In genomic region chr1:132075576-132075975, GRCm38 (mm10) we compare ENCODE assay signal across 22 mouse cellular contexts. TPM values are rescaled to one million over a fixed set of nuclear protein-coding genes. Genes with fewer than 3 reads are reported as not detected.
A peak's percentile ranks its signal among the peaks of the same experiment; 100 is the strongest.
DNase-seq lines count a peak whose midpoint lies in the region; ATAC-seq and TF ChIP-seq lines count a peak whose summit lies in the region.
"Had no signal": no experiment of that assay in that cellular context is flagged by ENCODE, and none has a peak within 500 bp of the region (broad histone marks: within the 10 kb centered on the region; RNA-seq: fewer than 3 reads in every experiment).

No protein-coding gene starts in this region.

- no peak for TF ChIP-seq EP300 in CH12.LX (IDR thresholded peaks at IDR 0.05; ENCODE audit: low read length)

- H3K9me3 ChIP-seq in liver, embryonic 11.5 days (ENCODE audit: control insufficient read depth, low read length): no peaks in the 10 kb centered on the region
- peaks cover 4% of the 10 kb centered on the region for H3K9me3 ChIP-seq in CH12.LX (replicated peaks; ENCODE audit: low read length)
- no peaks in the 10 kb centered on the region for H3K9me3 ChIP-seq in intestine, postnatal 0 days (ENCODE audit: control insufficient read depth)
- H3K9me3 ChIP-seq: embryonic facial prominence, embryonic 10.5 days; forebrain, embryonic 10.5 days; heart, embryonic 13.5 days had no signal

- no peak for ATAC-seq in liver, embryonic 11.5 days (replicated peaks; ENCODE audit: low FRiP score)
- ATAC-seq in intestine, postnatal 0 days: peak; percentile 45; the same call in 1 of the 2 replicates
- ATAC-seq: forebrain, postnatal 0 days; hindbrain, postnatal 0 days had no signal

- in situ Hi-C loops in CH12.LX (cut with MboI; ENCODE audit: low pct_ligation_motif_present, low pct_unique_long_range_greater_than_20kb, low sequenced_read_pairs): no loop called here

- no peak overlapping the region for H3K4me3 ChIP-seq in liver, adult 2 months (ENCODE audit: insufficient read depth, low read depth, low read length)
- H3K4me3 ChIP-seq in liver, embryonic 11.5 days (ENCODE audit: low read depth, low read length): no peak overlapping the region
- H3K4me3 ChIP-seq in CH12.LX (replicated peaks in 1 of 3; ENCODE audit: low read depth in 2 of 3, low read length in 2 of 3, poor library complexity in 1 of 3): no peak overlapping the region
- no peak overlapping the region for H3K4me3 ChIP-seq in intestine, postnatal 0 days (ENCODE audit: low read depth, low read length)
- H3K4me3 ChIP-seq: embryonic facial prominence, embryonic 10.5 days; forebrain, embryonic 10.5 days; heart, adult 2 months; heart, embryonic 13.5 days had no signal

- dilution Hi-C loops in CH12.LX (cut with MboI; ENCODE audit: extremely low pct_ligation_motif_present, extremely low pct_unique_long_range_greater_than_20kb, low sequenced_read_pairs): no loop called here

- DNase-seq in liver, adult 2 months (ENCODE audit: extremely low read depth, low read depth, low spot score): peak; percentile 63
- DNase-seq in liver, embryonic 11.5 days (ENCODE audit: low spot score): no peak
- no peak for DNase-seq in CH12.LX (ENCODE audit: extremely low read depth)
- DNase-seq in kidney, postnatal 36 days: peak; percentile 79 to 81
- no peak for DNase-seq in frontal cortex, postnatal 25 days (ENCODE audit: low spot score in 2 of 2)
- no peak for DNase-seq in gastrocnemius, adult 8-10 months (ENCODE audit: low spot score in 2 of 2)
- DNase-seq: adrenal gland, adult 2 months; B cell, adult 2 months; cerebellum, adult 11 months; cerebellum, adult 9-11 months; forebrain, postnatal 0 days; gastrocnemius, postnatal 36 days; heart, adult 2 months; heart, postnatal 14 days; layer of hippocampus, adult 9-11 months; thymus, postnatal 25 days had no signal

- H3K27me3 ChIP-seq in liver, adult 2 months (ENCODE audit: control insufficient read depth, insufficient read depth, low read length): no peaks in the 10 kb centered on the region
- peaks cover 3% of the 10 kb centered on the region for H3K27me3 ChIP-seq in liver, embryonic 11.5 days (replicated peaks; ENCODE audit: control insufficient read depth, insufficient read depth, low read length)
- peaks cover 8% of the 10 kb centered on the region for H3K27me3 ChIP-seq in CH12.LX (replicated peaks)
- no peaks in the 10 kb centered on the region for H3K27me3 ChIP-seq in intestine, postnatal 0 days (replicated peaks; ENCODE audit: control insufficient read depth, insufficient read depth, low read length)

- no peak for TF ChIP-seq POLR2A in liver, adult 2 months (IDR thresholded peaks at IDR 0.05; ENCODE audit: extremely low read depth, insufficient read depth, low read length)
- no peak for TF ChIP-seq POLR2A in CH12.LX (IDR thresholded peaks at IDR 0.05; ENCODE audit: low read depth, low read length)

- TF ChIP-seq CTCF in liver, adult 2 months (IDR thresholded peaks at IDR 0.05; ENCODE audit: low read depth, low read length): no peak
- no peak for TF ChIP-seq CTCF in CH12.LX (conservative IDR thresholded peaks at IDR 0.05 in 1 of 2, IDR thresholded peaks at IDR 0.05 in 1 of 2; ENCODE audit: low read depth in 2 of 2, low read length in 2 of 2)
- TF ChIP-seq CTCF in intestine, postnatal 0 days (IDR thresholded peaks at IDR 0.05; ENCODE audit: low read depth): no peak

- H3K36me3 ChIP-seq in liver, adult 2 months (ENCODE audit: control insufficient read depth, insufficient read depth, low read length): no peaks in the 10 kb centered on the region
- no peaks in the 10 kb centered on the region for H3K36me3 ChIP-seq in liver, embryonic 11.5 days (ENCODE audit: control insufficient read depth, insufficient read depth, low read length)
- no peaks in the 10 kb centered on the region for H3K36me3 ChIP-seq in CH12.LX (replicated peaks in 1 of 2; ENCODE audit: control insufficient read depth in 1 of 2, insufficient read depth in 1 of 2, low read length in 1 of 2)
- no peaks in the 10 kb centered on the region for H3K36me3 ChIP-seq in intestine, postnatal 0 days (ENCODE audit: control insufficient read depth, insufficient read depth)
- H3K36me3 ChIP-seq: embryonic facial prominence, embryonic 10.5 days; forebrain, embryonic 10.5 days; heart, embryonic 13.5 days had no signal

- H3K79me2 ChIP-seq in liver, adult 2 months (ENCODE audit: control insufficient read depth, insufficient read depth, low read length): no peaks in the 10 kb centered on the region
- no peaks in the 10 kb centered on the region for H3K79me2 ChIP-seq in CH12.LX (replicated peaks; ENCODE audit: control insufficient read depth, extremely low read depth, insufficient read depth, poor library complexity, severe bottlenecking)

- WGBS in liver, adult 2 months: 74% methylated on average over 10 of the region's 10 CpGs
- 79% methylated on average over 10 of the region's 10 CpGs for WGBS in liver, embryonic 11.5 days
- WGBS in intestine, postnatal 0 days: 84% methylated on average over 10 of the region's 10 CpGs

- no peak overlapping the region for H3K9ac ChIP-seq in liver, adult 2 months (ENCODE audit: low read depth, low read length)
- no peak overlapping the region for H3K9ac ChIP-seq in liver, embryonic 11.5 days (ENCODE audit: low read depth, low read length)
- no peak overlapping the region for H3K9ac ChIP-seq in CH12.LX (ENCODE audit: insufficient read depth, low read depth)
- no peak overlapping the region for H3K9ac ChIP-seq in intestine, postnatal 0 days (ENCODE audit: low read depth, low read length)
- H3K9ac ChIP-seq: forebrain, postnatal 0 days; heart, embryonic 13.5 days had no signal

- no peaks in the 10 kb centered on the region for H3K4me1 ChIP-seq in liver, adult 2 months (ENCODE audit: control insufficient read depth, insufficient read depth, low read length)
- H3K4me1 ChIP-seq in liver, embryonic 11.5 days (replicated peaks; ENCODE audit: control insufficient read depth, insufficient read depth, low read length): no peaks in the 10 kb centered on the region
- peaks cover 0 to 3% of the 10 kb centered on the region in 2 experiments; a peak in 2 of 4 replicates for H3K4me1 ChIP-seq in CH12.LX (ENCODE audit: control insufficient read depth in 1 of 2, insufficient read depth in 2 of 2)
- H3K4me1 ChIP-seq in intestine, postnatal 0 days (replicated peaks; ENCODE audit: control insufficient read depth, insufficient read depth, low read length): no peaks in the 10 kb centered on the region
- H3K4me1 ChIP-seq: embryonic facial prominence, embryonic 10.5 days; forebrain, embryonic 10.5 days; heart, embryonic 13.5 days had no signal

- no peak for TF ChIP-seq RAD21 in CH12.LX (IDR thresholded peaks at IDR 0.05; ENCODE audit: low read depth, low read length)

- H3K4me2 ChIP-seq in liver, embryonic 11.5 days: no peak overlapping the region
- H3K4me2 ChIP-seq in CH12.LX (ENCODE audit: insufficient read depth, low read depth, poor library complexity, severe bottlenecking): no peak overlapping the region
- H3K4me2 ChIP-seq in intestine, postnatal 0 days (replicated peaks; ENCODE audit: low read depth): no peak overlapping the region
- H3K4me2 ChIP-seq: heart, embryonic 13.5 days; midbrain, embryonic 11.5 days had no signal

- no peak overlapping the region for H3K27ac ChIP-seq in liver, adult 2 months (replicated peaks; ENCODE audit: insufficient read depth, low read depth, low read length)
- H3K27ac ChIP-seq in liver, embryonic 11.5 days (ENCODE audit: low read depth, low read length): no peak overlapping the region
- H3K27ac ChIP-seq in CH12.LX (ENCODE audit: insufficient read depth, low read depth): no peak overlapping the region
- no peak overlapping the region for H3K27ac ChIP-seq in intestine, postnatal 0 days (ENCODE audit: low read depth, low read length)
- H3K27ac ChIP-seq: embryonic facial prominence, embryonic 10.5 days; forebrain, embryonic 10.5 days; heart, adult 2 months; heart, embryonic 13.5 days; hindbrain, postnatal 0 days had no signal

TF ChIP-seq in CH12.LX, 34 proteins besides CTCF, POLR2A, EP300 and RAD21:
- no peak for TF ChIP-seq MAZ (IDR thresholded peaks at IDR 0.05; ENCODE audit: low read depth, low read length)
- TF ChIP-seq BHLHE40 (IDR thresholded peaks at IDR 0.05; ENCODE audit: low read depth, low read length): 0 out of 2 replicates have a peak, but pooled peaks have one; percentile 18
- no peak for TF ChIP-seq PAX5 (IDR thresholded peaks at IDR 0.05; ENCODE audit: low read length)
- no peak for TF ChIP-seq NELFE (IDR thresholded peaks at IDR 0.05; ENCODE audit: low read depth, low read length)
- no peak for TF ChIP-seq CHD1 (IDR thresholded peaks at IDR 0.05; ENCODE audit: low read depth, low read length)
- TF ChIP-seq TCF12 (IDR thresholded peaks at IDR 0.05; ENCODE audit: low read depth, low read length): no peak

RNA-seq across cellular contexts. Expression of gene Mfsd4a, which starts 7.7 kb away (rescaled TPM):
- 0.09 and 0.13 TPM in 2 replicates for total RNA-seq in liver, adult 2 months (2014; rRNA removed)
- 0.12 and 0.21 TPM in 2 replicates for polyA plus RNA-seq in liver, adult 2 months (2012; rRNA removed)
- 9.9 and 10.8 TPM in 2 replicates for polyA plus RNA-seq in liver, embryonic 11.5 days (2014; fragmentation: Nextera tagmentation; extraction: Ambion mirVana)
- total RNA-seq in CH12.LX (2012; rRNA removed) (5.2 and 5.6 TPM in 2 replicates), CH12.LX (2014; rRNA removed) (0.81 and 1.4 TPM in 2 replicates)
- 11.8 and 13.0 TPM in 2 replicates for polyA plus RNA-seq in CH12.LX (2012; ENCODE audit: insufficient read length, low read depth)
- polyA plus RNA-seq in intestine, postnatal 0 days (2015; fragmentation: Nextera tagmentation; extraction: Ambion mirVana): 6.1 and 7.0 TPM in 2 replicates
- total RNA-seq in gastrocnemius, adult 8-10 months (2022): 10 to 100 TPM; 11.6 to 17.4 (median 14.7) TPM

Comparison
In these comparisons a context has a peak if more than half of its experiments do, and no peak if none do; other contexts are left out.
1. DNase-seq: peak in liver, adult 2 months (single experiment) and kidney, postnatal 36 days (2 of 2); none in liver, embryonic 11.5 days (single experiment), CH12.LX (single experiment), frontal cortex, postnatal 25 days (0 of 2) and gastrocnemius, adult 8-10 months (0 of 2).